Mouse (Mus musculus): ENCODE measurements around the gene Twf1. TPM values are rescaled to one million over a fixed set of nuclear protein-coding genes. Genes with fewer than 3 reads are reported as not detected.
A peak's percentile ranks its signal among the peaks of the same experiment; 100 is the strongest.

The Twf1 gene
- 104 TPM in 2 replicates for polyA plus RNA-seq (2015; fragmentation: Nextera tagmentation; extraction: Ambion mirVana)

DNA sequence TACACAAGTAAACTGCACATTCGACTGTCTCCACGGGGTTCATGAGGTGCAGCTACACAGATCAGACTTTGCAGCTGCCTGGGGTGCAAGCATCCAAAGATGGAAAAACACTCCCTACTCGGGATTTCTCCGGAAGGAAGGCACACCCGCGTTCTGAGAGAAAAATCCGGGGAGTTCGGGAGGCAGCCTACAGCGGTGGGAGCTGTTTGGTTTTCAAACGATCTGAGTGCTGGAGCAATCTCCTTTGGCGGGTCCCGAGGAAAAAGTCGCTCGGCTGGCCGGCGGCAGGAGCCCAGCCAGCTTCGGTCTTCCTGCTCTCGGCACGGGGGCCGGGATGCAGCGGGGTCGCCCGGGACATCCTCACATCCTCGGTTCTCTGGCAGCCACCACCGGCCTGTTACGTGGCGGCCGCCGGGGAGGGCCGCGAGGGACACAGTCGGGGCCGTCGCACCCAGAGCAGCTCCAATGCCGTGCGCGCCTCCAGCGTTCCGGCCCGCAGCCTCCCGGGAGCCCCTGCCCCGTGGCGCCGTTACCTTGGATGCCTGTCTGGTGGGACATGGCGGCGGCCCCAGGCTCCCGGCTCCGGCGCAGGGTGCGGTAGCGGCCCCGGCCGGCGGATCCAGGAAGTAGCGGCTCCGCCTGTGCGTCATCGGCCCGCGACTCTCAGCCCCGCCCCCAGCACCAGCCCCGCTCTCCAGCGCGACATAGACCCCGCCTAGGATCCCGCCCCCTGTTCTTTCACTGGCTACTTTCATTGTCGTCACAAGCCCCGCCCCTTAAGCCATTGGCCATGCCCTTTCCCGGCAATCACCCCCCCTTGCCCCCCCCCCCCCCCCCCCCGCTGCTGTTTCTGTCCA is at the start of gene Twf1:
TSS of gene Twf1 (minus strand) at position 671 of the 857 bp plus-strand sequence.
- H3K9ac ChIP-seq = peak within 1 kb of the TSS; percentile 90
- peak within 1 kb of the TSS; percentile 74 for H3K27ac ChIP-seq
- H3K4me3 ChIP-seq (replicated peaks) = peak within 1 kb of the TSS; percentile 94
- peak within 1 kb of the TSS; percentile 63 for H3K4me2 ChIP-seq
- H3K4me1 ChIP-seq = peaks cover 3% of the 10 kb centered on the region
- ATAC-seq (ENCODE audit: insufficient read depth, low FRiP score, low read depth) = peak; percentile 99
- no peaks in the 10 kb centered on the region for H3K27me3 ChIP-seq (replicated peaks)
- WGBS = under 1% methylated on average over 54 of the region's 70 CpGs
- no peaks in the 10 kb centered on the region for H3K9me3 ChIP-seq
- peaks cover 13% of the 10 kb centered on the region; the same call in 1 of the 2 replicates for H3K36me3 ChIP-seq

DNA sequence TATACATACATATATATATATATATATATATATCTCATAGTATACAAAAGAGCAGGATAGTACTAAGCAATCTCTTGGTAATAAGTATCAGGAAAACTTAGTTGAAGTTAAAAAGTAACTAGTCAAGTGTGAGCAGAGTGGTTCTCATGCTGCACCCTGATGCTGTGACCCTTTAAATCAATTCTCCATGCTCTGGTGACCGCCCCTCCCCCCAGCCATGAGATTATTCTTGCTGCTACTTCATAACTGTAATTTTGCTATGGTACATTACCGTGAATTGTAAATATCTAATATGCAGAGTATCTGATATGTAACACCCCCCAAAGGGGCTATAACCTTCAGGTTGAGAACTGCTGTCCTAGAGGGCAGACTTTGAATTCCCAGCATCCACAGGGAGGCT is 49.4 kb upstream of the Twf1 start:
- no peaks in the 10 kb centered on the region for H3K36me3 ChIP-seq
- ATAC-seq (ENCODE audit: insufficient read depth, low FRiP score, low read depth) = no peak
- H3K4me3 ChIP-seq (replicated peaks) = no peak overlapping the region
- H3K27ac ChIP-seq = no peak overlapping the region
- no peaks in the 10 kb centered on the region for H3K4me1 ChIP-seq
- WGBS = 74% methylated on average over 2 of the region's 2 CpGs
- no peak overlapping the region for H3K4me2 ChIP-seq
- H3K27me3 ChIP-seq (replicated peaks) = no peaks in the 10 kb centered on the region
- no peaks in the 10 kb centered on the region for H3K9me3 ChIP-seq
- H3K9ac ChIP-seq = no peak overlapping the region

DNA sequence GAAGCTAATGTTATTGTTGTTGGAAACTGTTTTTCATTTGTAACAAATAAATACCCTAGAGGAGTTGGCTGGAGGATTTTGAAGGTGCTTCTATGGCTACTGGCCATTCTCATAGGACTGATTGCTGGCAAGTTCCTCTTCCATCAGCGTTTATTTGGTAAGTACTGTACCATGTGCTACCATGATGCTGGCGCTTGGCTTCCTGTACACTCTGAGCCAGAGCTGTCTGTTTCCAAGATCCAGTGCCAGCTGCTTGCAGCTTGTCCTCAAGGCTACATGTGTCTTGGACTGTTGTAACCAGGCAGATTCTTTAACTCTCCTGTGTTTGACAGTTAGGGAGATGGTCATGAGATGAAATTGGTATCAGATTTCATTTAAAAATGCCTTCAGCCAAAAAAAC is 48.5 kb upstream of the Twf1 start:
- Histone ChIP-seq H3K4me3 (replicated peaks) (no peak overlapping the region), H3K36me3 (no peaks in the 10 kb centered on the region), H3K27ac (no peak overlapping the region), H3K27me3 (replicated peaks) (no peaks in the 10 kb centered on the region), H3K4me2 (no peak overlapping the region), H3K4me1 (no peaks in the 10 kb centered on the region), H3K9me3 (no peaks in the 10 kb centered on the region), H3K9ac (no peak overlapping the region)
- no peak for ATAC-seq (ENCODE audit: insufficient read depth, low FRiP score, low read depth)
- 79% methylated on average over 2 of the region's 2 CpGs for WGBS

DNA sequence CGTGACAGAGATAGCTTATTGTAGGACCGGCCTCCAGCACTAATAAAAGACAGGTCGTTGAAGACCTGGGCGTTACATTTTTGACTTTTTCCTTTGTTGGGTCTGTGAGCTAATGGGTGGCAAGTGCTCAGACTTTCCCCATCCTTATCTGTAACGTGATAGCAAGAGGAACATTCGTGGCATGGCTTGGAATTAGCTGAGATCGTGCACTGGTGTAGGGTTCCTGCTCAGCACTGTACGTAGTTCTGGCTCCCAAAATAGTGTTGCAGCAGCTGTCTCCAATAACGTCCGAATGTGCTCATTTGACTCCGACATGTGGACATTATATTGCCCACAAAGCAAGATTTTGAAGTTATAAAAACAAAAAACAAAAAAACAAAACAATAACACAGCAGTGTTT is 44.8 kb upstream of the Twf1 start:
- Histone ChIP-seq H3K4me2 (no peak overlapping the region), H3K27ac (no peak overlapping the region), H3K27me3 (replicated peaks) (peaks cover 7% of the 10 kb centered on the region), H3K9ac (no peak overlapping the region), H3K9me3 (no peaks in the 10 kb centered on the region), H3K4me1 (no peaks in the 10 kb centered on the region), H3K36me3 (no peaks in the 10 kb centered on the region), H3K4me3 (replicated peaks) (no peak overlapping the region)
- no peak for ATAC-seq (ENCODE audit: insufficient read depth, low FRiP score, low read depth)
- 71% methylated on average over 11 of the region's 11 CpGs for WGBS

DNA sequence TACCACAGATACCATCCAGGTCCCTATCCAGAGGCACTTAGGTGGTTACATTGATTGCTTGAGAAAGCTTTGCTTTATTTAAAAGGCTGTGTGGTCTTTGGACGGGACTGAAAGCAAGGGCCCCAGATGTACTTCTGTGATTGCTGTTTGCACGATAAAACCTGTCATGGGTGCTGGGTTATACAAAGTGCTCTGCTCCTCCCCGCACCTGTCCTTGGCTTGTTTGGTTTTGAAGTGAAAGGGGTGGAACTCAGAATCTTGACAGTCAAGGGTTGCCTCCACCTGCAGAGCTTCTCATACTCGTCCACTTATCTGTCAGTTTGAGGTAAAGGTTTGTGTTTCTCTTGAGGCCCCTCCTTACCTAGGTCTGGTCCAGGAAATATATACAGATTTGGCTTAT is 40.9 kb upstream of the Twf1 start:
- no peaks in the 10 kb centered on the region for H3K36me3 ChIP-seq
- WGBS = 60% methylated on average over 4 of the region's 4 CpGs
- no peak overlapping the region for H3K9ac ChIP-seq
- no peak overlapping the region for H3K4me3 ChIP-seq (replicated peaks)
- no peak for ATAC-seq (ENCODE audit: insufficient read depth, low FRiP score, low read depth)
- H3K9me3 ChIP-seq = no peaks in the 10 kb centered on the region
- H3K27me3 ChIP-seq (replicated peaks) = peaks cover 16% of the 10 kb centered on the region
- 0 out of 2 replicates have a peak, but pooled peaks cover 3% of the 10 kb centered on the region for H3K4me1 ChIP-seq
- H3K4me2 ChIP-seq = no peak overlapping the region
- no peak overlapping the region for H3K27ac ChIP-seq

DNA sequence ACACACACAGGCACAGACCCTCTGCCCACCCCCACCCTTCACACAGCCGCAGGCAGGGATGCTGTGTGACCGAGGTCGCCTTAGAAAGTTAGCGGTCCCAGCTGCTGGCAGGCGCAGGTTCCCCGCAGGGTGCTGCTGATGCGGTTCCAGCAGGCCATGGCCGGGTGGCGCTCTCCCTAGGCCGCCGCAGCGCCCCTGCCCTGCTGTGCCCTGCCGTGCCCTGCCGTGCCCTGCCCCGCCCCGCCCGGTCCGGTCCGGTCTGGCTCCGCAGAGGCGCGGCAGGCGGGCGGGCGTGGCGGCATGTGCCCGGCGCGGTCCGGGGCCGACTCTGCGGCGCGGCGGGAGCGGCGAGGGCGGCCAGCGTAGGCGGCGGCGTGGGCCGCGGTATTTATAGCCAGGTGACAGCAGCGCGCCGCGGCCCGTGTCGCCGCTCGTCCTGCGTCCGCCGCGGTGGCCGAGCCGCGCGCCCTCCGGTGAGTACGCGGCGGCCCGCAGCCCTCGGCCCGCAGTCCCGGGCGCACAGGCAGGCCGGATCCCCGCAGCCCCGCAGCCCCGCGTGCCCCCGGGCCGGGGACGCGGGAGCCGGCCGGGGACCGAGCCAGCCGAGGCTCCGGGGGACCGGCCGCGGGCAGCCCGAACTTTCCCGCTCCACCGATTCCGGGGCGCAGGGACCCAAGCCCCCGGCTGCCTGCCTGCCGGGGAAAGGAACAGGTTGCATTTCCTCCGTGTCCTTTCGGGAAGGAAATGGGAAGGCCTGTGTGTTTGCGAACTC is 39.3 kb upstream of the Twf1 start, which contains the start of gene Tmem117:
TSS of gene Tmem117 (plus strand) at position 403 of the 772 bp plus-strand sequence.
- Histone ChIP-seq H3K4me2 (peak within 1 kb of the TSS; percentile 98), H3K36me3 (no peaks in the 10 kb centered on the region), H3K4me1 (0 out of 2 replicates have a peak, but pooled peaks cover 3% of the 10 kb centered on the region), H3K9ac (peak within 1 kb of the TSS; percentile 37), H3K27ac (no peak within 1 kb of the TSS), H3K9me3 (no peaks in the 10 kb centered on the region), H3K4me3 (replicated peaks) (peak within 1 kb of the TSS; percentile 57), H3K27me3 (replicated peaks) (peaks cover 16% of the 10 kb centered on the region)
- WGBS = 1% methylated on average over 66 of the region's 96 CpGs
- ATAC-seq (ENCODE audit: insufficient read depth, low FRiP score, low read depth) = peak; percentile 78

DNA sequence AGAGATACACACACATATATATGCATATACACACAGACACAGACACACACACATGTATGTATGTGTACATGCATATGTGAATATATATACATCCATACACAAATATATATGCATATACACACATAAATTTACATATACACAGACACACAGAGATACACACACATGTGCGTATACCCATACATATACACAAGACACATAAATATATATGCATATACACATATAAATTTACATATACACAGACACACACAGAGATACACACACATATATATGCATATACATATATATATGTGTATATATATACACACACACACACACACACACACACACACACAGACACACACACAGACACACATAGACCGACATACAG is 38.8 kb upstream of the Twf1 start:
- ATAC-seq (ENCODE audit: insufficient read depth, low FRiP score, low read depth) = no peak
- H3K27ac ChIP-seq = no peak overlapping the region
- H3K9ac ChIP-seq = no peak overlapping the region
- no peaks in the 10 kb centered on the region for H3K36me3 ChIP-seq
- 48% methylated on average over 2 of the region's 2 CpGs for WGBS
- H3K27me3 ChIP-seq (replicated peaks) = peaks cover 16% of the 10 kb centered on the region
- 0 out of 2 replicates have a peak, but pooled peaks cover 3% of the 10 kb centered on the region for H3K4me1 ChIP-seq
- H3K4me2 ChIP-seq = peak overlapping the region; percentile 98
- H3K4me3 ChIP-seq (replicated peaks) = peak overlapping the region; percentile 57
- H3K9me3 ChIP-seq = no peaks in the 10 kb centered on the region

DNA sequence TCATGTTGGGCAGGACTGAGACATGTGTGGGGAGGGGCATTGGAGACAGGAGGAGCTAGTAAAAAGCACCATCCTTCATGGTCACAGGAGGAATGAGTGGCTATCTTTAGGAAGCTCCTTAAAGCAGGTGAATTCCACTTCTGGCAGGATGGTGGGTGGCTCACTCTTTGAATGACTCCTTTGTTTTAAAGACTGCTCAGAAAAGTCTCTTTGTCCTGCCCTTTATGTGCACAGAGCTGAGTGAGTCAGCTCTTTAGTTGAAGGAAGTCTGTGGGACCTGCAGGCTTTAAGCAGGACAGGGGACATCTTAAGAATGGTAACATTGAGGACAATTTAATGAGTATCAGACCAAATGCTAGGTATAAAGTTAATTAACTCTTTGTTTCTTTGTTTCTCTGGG is 31.2 kb upstream of the Twf1 start:
- Histone ChIP-seq H3K4me3 (replicated peaks) (no peak overlapping the region), H3K36me3 (no peaks in the 10 kb centered on the region), H3K9ac (no peak overlapping the region), H3K27me3 (replicated peaks) (no peaks in the 10 kb centered on the region), H3K4me2 (no peak overlapping the region), H3K9me3 (no peaks in the 10 kb centered on the region), H3K27ac (no peak overlapping the region), H3K4me1 (no peaks in the 10 kb centered on the region)
- ATAC-seq (ENCODE audit: insufficient read depth, low FRiP score, low read depth) = no peak

DNA sequence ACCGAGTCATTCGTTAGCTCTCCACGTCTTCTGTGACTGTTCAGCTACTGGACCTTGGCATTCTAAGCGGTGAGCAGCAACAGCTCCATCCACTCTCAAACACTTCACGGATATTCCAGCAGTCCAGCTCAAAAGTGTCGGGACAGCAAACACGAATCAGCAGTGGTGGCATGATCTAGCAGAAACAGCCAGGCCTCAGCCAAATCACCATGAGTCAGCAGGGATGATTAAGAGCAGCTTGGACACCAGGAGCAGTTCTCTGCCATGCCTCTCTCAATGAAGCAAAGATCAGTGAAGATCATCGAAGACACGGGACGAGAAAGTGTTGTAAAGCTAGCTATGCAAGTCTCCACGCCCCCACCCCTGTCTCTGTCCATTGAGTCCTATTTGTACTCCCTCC is 26.3 kb upstream of the Twf1 start:
- no peak for ATAC-seq (ENCODE audit: insufficient read depth, low FRiP score, low read depth)
- Histone ChIP-seq H3K4me3 (replicated peaks) (no peak overlapping the region), H3K27me3 (replicated peaks) (no peaks in the 10 kb centered on the region), H3K9me3 (no peaks in the 10 kb centered on the region), H3K4me2 (no peak overlapping the region), H3K9ac (no peak overlapping the region), H3K4me1 (no peaks in the 10 kb centered on the region), H3K36me3 (no peaks in the 10 kb centered on the region), H3K27ac (no peak overlapping the region)
- WGBS = 86% methylated on average over 11 of the region's 11 CpGs

DNA sequence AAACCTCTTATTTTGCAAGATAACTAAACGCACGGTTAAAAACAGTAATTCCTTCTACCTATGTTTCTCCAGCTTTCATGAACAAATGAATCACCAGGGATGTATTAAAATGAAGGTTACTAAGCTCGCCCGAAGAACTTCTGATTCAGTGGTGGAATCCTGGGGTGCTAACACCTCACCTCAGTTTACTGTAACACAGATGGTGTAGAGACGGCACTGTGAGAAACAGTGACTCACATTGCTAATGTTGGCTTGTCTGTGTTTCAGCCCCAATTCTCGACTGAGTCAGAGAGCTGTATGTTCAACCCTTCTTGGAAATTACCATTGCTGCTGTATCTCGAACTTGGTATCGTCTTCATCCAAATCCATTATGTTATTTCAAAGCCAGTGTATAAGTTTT is 18.1 kb upstream of the Twf1 start:
- Histone ChIP-seq H3K9me3 (no peaks in the 10 kb centered on the region), H3K4me1 (no peaks in the 10 kb centered on the region), H3K4me3 (replicated peaks) (no peak overlapping the region), H3K27me3 (replicated peaks) (no peaks in the 10 kb centered on the region), H3K9ac (no peak overlapping the region), H3K4me2 (no peak overlapping the region), H3K27ac (no peak overlapping the region), H3K36me3 (no peaks in the 10 kb centered on the region)
- WGBS = 89% methylated on average over 8 of the region's 8 CpGs
- no peak for ATAC-seq (ENCODE audit: insufficient read depth, low FRiP score, low read depth)

DNA sequence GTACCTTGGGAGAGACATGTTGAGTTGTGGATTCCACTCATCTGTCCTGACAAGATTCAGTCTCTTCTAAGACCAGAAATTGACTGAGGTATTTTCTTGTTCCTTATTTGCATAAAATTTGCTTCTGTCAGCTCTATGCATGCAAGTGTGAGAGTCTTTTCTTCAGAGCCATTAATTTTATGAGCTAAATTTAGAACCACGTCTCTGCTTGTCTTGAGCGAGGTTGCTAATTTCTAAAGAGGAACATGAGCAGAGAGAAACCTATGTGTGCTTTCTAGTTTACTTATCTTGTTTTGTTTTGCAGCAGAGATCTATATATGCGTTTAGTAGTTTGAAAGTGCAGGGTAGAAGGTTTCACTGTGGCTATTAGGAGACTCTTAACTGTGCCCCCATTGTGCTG is 12.8 kb upstream of the Twf1 start:
- no peak overlapping the region for H3K4me3 ChIP-seq (replicated peaks)
- no peaks in the 10 kb centered on the region for H3K27me3 ChIP-seq (replicated peaks)
- WGBS = 63% methylated on average over 3 of the region's 3 CpGs
- H3K9ac ChIP-seq = no peak overlapping the region
- ATAC-seq (ENCODE audit: insufficient read depth, low FRiP score, low read depth) = no peak
- H3K4me2 ChIP-seq = no peak overlapping the region
- no peaks in the 10 kb centered on the region for H3K9me3 ChIP-seq
- H3K27ac ChIP-seq = no peak overlapping the region
- no peaks in the 10 kb centered on the region for H3K4me1 ChIP-seq
- no peaks in the 10 kb centered on the region for H3K36me3 ChIP-seq

DNA sequence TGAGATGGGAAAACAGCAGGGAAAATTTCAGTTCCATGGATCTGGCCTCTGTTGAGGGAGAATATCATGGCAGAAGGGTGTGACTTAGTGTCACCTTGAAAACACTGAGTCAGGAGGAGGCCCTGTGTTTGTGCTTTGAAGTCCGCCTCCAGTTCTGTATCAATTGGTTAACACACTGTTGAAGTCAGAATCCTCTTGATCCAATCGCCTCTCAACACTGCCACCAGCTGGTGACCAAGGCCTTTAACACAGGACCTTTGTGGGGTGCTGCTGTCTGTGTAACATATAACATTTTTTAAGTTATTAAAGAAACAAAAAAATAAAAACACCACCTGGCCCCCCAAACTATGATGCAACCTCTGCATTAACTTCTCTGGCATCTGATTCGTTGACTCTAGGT is 11.7 kb upstream of the Twf1 start:
- Histone ChIP-seq H3K4me3 (replicated peaks) (no peak overlapping the region), H3K9ac (no peak overlapping the region), H3K27ac (no peak overlapping the region), H3K9me3 (no peaks in the 10 kb centered on the region), H3K4me2 (no peak overlapping the region), H3K36me3 (no peaks in the 10 kb centered on the region), H3K4me1 (no peaks in the 10 kb centered on the region), H3K27me3 (replicated peaks) (no peaks in the 10 kb centered on the region)
- 24% methylated on average over 3 of the region's 3 CpGs for WGBS
- ATAC-seq (ENCODE audit: insufficient read depth, low FRiP score, low read depth) = no peak

Data from stomach, embryonic 15.5 days (tissue).